Mouse (Mus musculus) hindbrain, embryonic 12.5 days (tissue): ENCODE measurements around the gene Fosl1. TPM values are rescaled to one million over a fixed set of nuclear protein-coding genes. Genes with fewer than 3 reads are reported as not detected.
"Not testable (repeated sequence)": the region's sequence is repeated elsewhere in the genome, so short reads cannot be mapped to it uniquely, and the experiment has no call there.

Experiments used
- ATAC-seq: fragments of 200-750 bp; cut with Nextera tagmentation; 2 replicates; pipeline ENCODE4 v1.8.0; 2017; ENCODE audit warnings: moderate TSS enrichment; ENCODE audit not compliant: low FRiP score
- H3K27ac ChIP-seq: fragments of 300-500 bp; sonication (generic); 2 replicates; pipeline ENCODE4 v1.5.1; 2016; ENCODE audit warnings: mild to moderate bottlenecking
- H3K27me3 ChIP-seq: fragments of 300-500 bp; sonication (generic); 2 replicates; pipeline ENCODE4 v1.6.1; 2016; ENCODE audit warnings: mild to moderate bottlenecking
- H3K36me3 ChIP-seq: fragments of 300-500 bp; sonication (generic); 2 replicates; pipeline ENCODE4 v1.6.1; 2016; ENCODE audit warnings: mild to moderate bottlenecking
- H3K4me1 ChIP-seq: fragments of 300-500 bp; sonication (generic); 2 replicates; pipeline ENCODE4 v1.6.1; 2016
- H3K4me2 ChIP-seq: fragments of 300-500 bp; sonication (generic); replicated peaks from 2 replicates; pipeline ENCODE4 v1.6.1; 2016; ENCODE audit warnings: mild to moderate bottlenecking
- H3K4me3 ChIP-seq: fragments of 300-500 bp; sonication (generic); 2 replicates; pipeline ENCODE4 v1.5.1; 2016; ENCODE audit warnings: mild to moderate bottlenecking
- H3K9ac ChIP-seq: fragments of 300-500 bp; sonication (generic); 2 replicates; pipeline ENCODE4 v1.6.1; 2016; ENCODE audit warnings: mild to moderate bottlenecking, moderate library complexity
- H3K9me3 ChIP-seq: fragments of 300-500 bp; sonication (generic); replicated peaks from 2 replicates; pipeline ENCODE4 v1.6.1; 2016; ENCODE audit warnings: mild to moderate bottlenecking
- WGBS: fragments of 180-500 bp; shearing (Covaris S2); methylation state at CpG from one replicate; pipeline ENCODE4 v1.1.7; 2016; 5-methylcytosine and 5-hydroxymethylcytosine counted together
- polyA plus RNA-seq: library from polyadenylated mRNA; unstranded; fragments of >200 nt; fragmentation: Nextera tagmentation; extraction: Ambion mirVana; gene quantifications from 2 replicates; pipeline ENCODE4 v1.2.1, GENCODE M21; 2016

Gene Fosl1
- polyA plus RNA-seq = not detected in 2 replicates

GRCm38 (mm10) chr19:5447515-5448353, at the start of gene Fosl1:
Gene Fosl1, plus strand, starts transcription at chr19:5447547.
- ATAC-seq = peak; percentile 60
- peak within 1 kb of the TSS; percentile 42 for H3K9ac ChIP-seq
- H3K27me3 ChIP-seq = peaks cover 83% of the 10 kb centered on the region
- H3K27ac ChIP-seq = no peak within 1 kb of the TSS
- peak within 1 kb of the TSS; percentile 70 for H3K4me2 ChIP-seq
- H3K9me3 ChIP-seq = no peaks in the 10 kb centered on the region
- H3K4me3 ChIP-seq = peak within 1 kb of the TSS; percentile 38
- H3K36me3 ChIP-seq = no peaks in the 10 kb centered on the region
- WGBS = 1% methylated on average over 70 of the region's 70 CpGs
- H3K4me1 ChIP-seq = peaks cover 18% of the 10 kb centered on the region

- not testable (repeated sequence) for H3K27me3 ChIP-seq, H3K9ac ChIP-seq, H3K36me3 ChIP-seq, H3K27ac ChIP-seq, H3K4me3 ChIP-seq, H3K9me3 ChIP-seq, ATAC-seq, H3K4me1 ChIP-seq, H3K4me2 ChIP-seq
- WGBS = 75% methylated on average over 4 of the region's 4 CpGs
Measured at GRCm38 (mm10) chr19:5401073-5401472, 46.3 kb upstream of the Fosl1 start.

GRCm38 (mm10) chr19:5402293-5402692, 45.1 kb upstream of the Fosl1 start, which contains the start of gene Tsga10ip:
Gene Tsga10ip, minus strand, starts transcription at chr19:5402526.
- Histone ChIP-seq H3K4me2 (no peak within 1 kb of the TSS), H3K9ac (no peak within 1 kb of the TSS), H3K36me3 (no peaks in the 10 kb centered on the region), H3K4me1 (peaks cover 4% of the 10 kb centered on the region), H3K4me3 (no peak within 1 kb of the TSS), H3K27ac (no peak within 1 kb of the TSS), H3K27me3 (no peaks in the 10 kb centered on the region), H3K9me3 (no peaks in the 10 kb centered on the region)
- WGBS = 77% methylated on average over 8 of the region's 8 CpGs
- ATAC-seq = no peak

- Histone ChIP-seq H3K4me2 (peak overlapping the region; percentile 53), H3K4me3 (peak overlapping the region; percentile 32), H3K9me3 (no peaks in the 10 kb centered on the region), H3K36me3 (no peaks in the 10 kb centered on the region), H3K27ac (peak overlapping the region; percentile 36; the same call in 1 of the 2 replicates), H3K27me3 (no peaks in the 10 kb centered on the region), H3K4me1 (peaks cover 13% of the 10 kb centered on the region), H3K9ac (peak overlapping the region; percentile 51; the same call in 1 of the 2 replicates)
- ATAC-seq = no peak
- WGBS = 35% methylated on average over 7 of the region's 7 CpGs
Measured at GRCm38 (mm10) chr19:5405924-5406323, 41.4 kb upstream of the Fosl1 start.

GRCm38 (mm10) chr19:5406531-5407126, 40.7 kb upstream of the Fosl1 start:
- Histone ChIP-seq H3K4me3 (peak overlapping the region; percentile 40), H3K4me2 (peak overlapping the region; percentile 53), H3K9ac (peak overlapping the region; percentile 49), H3K4me1 (peaks cover 13% of the 10 kb centered on the region), H3K27ac (peak overlapping the region; percentile 71)
- ATAC-seq = peak; percentile 88
- H3K9me3 ChIP-seq, H3K36me3 ChIP-seq, H3K27me3 ChIP-seq: not testable (repeated sequence)
- WGBS = 17% methylated on average over 25 of the region's 25 CpGs

GRCm38 (mm10) chr19:5407133-5407532, 40.2 kb upstream of the Fosl1 start:
- ATAC-seq = peak; percentile 44; the same call in 1 of the 2 replicates
- no peaks in the 10 kb centered on the region for H3K36me3 ChIP-seq

GRCm38 (mm10) chr19:5408057-5409001, 39.0 kb upstream of the Fosl1 start:
- 90% methylated on average over 13 of the region's 13 CpGs for WGBS
- Histone ChIP-seq H3K4me1 (peaks cover 13% of the 10 kb centered on the region), H3K4me2 (no peak overlapping the region), H3K36me3 (no peaks in the 10 kb centered on the region), H3K4me3 (0 out of 2 replicates have a peak overlapping the region, but pooled peaks have one; percentile 40), H3K27me3 (no peaks in the 10 kb centered on the region), H3K9ac (no peak overlapping the region), H3K27ac (no peak overlapping the region), H3K9me3 (no peaks in the 10 kb centered on the region)
- ATAC-seq = no peak

More at GRCm38 (mm10) chr19:5407133-5407532, 40.2 kb upstream of the Fosl1 start:
- peak overlapping the region; percentile 49 for H3K9ac ChIP-seq
- peak overlapping the region; percentile 53 for H3K4me2 ChIP-seq
- no peaks in the 10 kb centered on the region for H3K9me3 ChIP-seq
- no peaks in the 10 kb centered on the region for H3K27me3 ChIP-seq
- H3K4me3 ChIP-seq = peak overlapping the region; percentile 40
- 13% methylated on average over 7 of the region's 7 CpGs for WGBS
- peaks cover 13% of the 10 kb centered on the region for H3K4me1 ChIP-seq
- H3K27ac ChIP-seq = peak overlapping the region; percentile 71

GRCm38 (mm10) chr19:5409068-5409467, 38.3 kb upstream of the Fosl1 start:
- Histone ChIP-seq H3K36me3 (no peaks in the 10 kb centered on the region), H3K27ac (no peak overlapping the region), H3K4me1 (peaks cover 13% of the 10 kb centered on the region), H3K4me2 (no peak overlapping the region), H3K9ac (no peak overlapping the region), H3K27me3 (no peaks in the 10 kb centered on the region), H3K4me3 (no peak overlapping the region), H3K9me3 (no peaks in the 10 kb centered on the region)
- no peak for ATAC-seq
- 73% methylated on average over 5 of the region's 5 CpGs for WGBS

- H3K36me3 ChIP-seq = no peaks in the 10 kb centered on the region
- H3K27me3 ChIP-seq = no peaks in the 10 kb centered on the region
- no peak overlapping the region for H3K27ac ChIP-seq
- no peak for ATAC-seq
- no peak overlapping the region for H3K4me2 ChIP-seq
- H3K9me3 ChIP-seq = no peaks in the 10 kb centered on the region
- no peak overlapping the region for H3K9ac ChIP-seq
- no peak overlapping the region for H3K4me3 ChIP-seq
- 93% methylated on average over 5 of the region's 5 CpGs for WGBS
- H3K4me1 ChIP-seq = peaks cover 12% of the 10 kb centered on the region
Measured at GRCm38 (mm10) chr19:5410641-5411040, 36.7 kb upstream of the Fosl1 start.

- no peak overlapping the region for H3K9ac ChIP-seq
- no peak overlapping the region for H3K4me2 ChIP-seq
- WGBS = 72% methylated on average over 5 of the region's 5 CpGs
- no peaks in the 10 kb centered on the region for H3K9me3 ChIP-seq
- no peaks in the 10 kb centered on the region for H3K27me3 ChIP-seq
- no peaks in the 10 kb centered on the region for H3K36me3 ChIP-seq
- no peak for ATAC-seq
- H3K4me3 ChIP-seq = no peak overlapping the region
- H3K4me1 ChIP-seq = peaks cover 8% of the 10 kb centered on the region
- H3K27ac ChIP-seq = no peak overlapping the region
Measured at GRCm38 (mm10) chr19:5411961-5412360, 35.4 kb upstream of the Fosl1 start.

GRCm38 (mm10) chr19:5413840-5414239, 33.5 kb upstream of the Fosl1 start:
- H3K9me3 ChIP-seq = no peaks in the 10 kb centered on the region
- peaks cover 3% of the 10 kb centered on the region; the same call in 1 of the 2 replicates for H3K36me3 ChIP-seq
- no peak overlapping the region for H3K9ac ChIP-seq
- no peaks in the 10 kb centered on the region for H3K27me3 ChIP-seq
- no peak overlapping the region for H3K4me3 ChIP-seq
- ATAC-seq = no peak
- WGBS = 79% methylated on average over 4 of the region's 4 CpGs
- no peak overlapping the region for H3K4me2 ChIP-seq
- no peaks in the 10 kb centered on the region for H3K4me1 ChIP-seq
- no peak overlapping the region for H3K27ac ChIP-seq
